Mouse (Mus musculus): ENCODE results near the gene Defb20.
"Not testable (repeated sequence)": the region's sequence is repeated elsewhere in the genome, so short reads cannot be mapped to it uniquely, and the experiment has no call there.

Defb20 gene

DNA sequence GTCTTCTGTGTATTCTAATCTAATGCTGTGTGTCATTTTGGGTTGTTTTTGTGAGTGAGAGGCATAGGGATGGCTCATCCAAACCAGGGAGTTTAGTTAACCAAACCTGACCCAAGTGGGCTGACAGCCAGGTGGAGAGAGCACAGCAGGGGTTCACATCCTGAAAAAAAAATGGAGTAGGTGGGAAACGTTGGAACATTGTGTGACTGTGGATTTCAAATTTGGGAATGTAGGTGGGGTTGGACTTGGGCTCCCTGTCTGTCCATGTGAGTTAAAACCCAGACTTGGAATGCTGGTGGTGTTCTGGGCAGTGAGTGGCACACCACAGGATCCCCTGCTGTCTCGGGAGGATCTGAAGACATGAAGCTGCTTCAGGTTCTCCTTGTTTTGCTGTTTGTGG is at the start of gene Defb20:
TSS of gene Defb20 (plus strand) at position 301 of the 400 bp plus-strand sequence.
- DNase-seq (ENCODE audit: low read depth, low spot score) = no peak

- DNase-seq (ENCODE audit: low read depth, low spot score) = no peak
Observed at GRCm38 (mm10) chr2:152427493-152427892, 49.4 kb upstream of the Defb20 start.

DNA sequence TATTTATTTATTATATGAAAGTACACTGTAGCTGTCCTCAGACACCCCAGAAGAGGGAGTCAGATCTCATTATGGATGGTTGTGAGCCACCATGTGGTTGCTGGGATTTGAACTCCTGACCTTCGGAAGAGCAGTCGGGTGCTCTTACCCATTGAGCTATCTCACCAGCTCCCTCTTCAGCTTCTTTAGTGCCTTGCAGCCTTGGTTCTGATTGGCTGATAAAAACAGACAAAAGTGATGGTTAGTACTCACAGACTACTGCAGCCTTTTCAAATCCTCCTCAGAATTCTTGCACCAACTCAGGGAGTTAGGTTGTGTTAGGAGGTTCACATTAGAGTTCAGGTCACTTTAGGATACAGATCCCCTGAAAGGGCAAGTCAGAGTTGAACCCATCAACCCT is 48.4 kb upstream of the Defb20 start:
- not testable (repeated sequence) for DNase-seq (ENCODE audit: low read depth, low spot score)

DNA sequence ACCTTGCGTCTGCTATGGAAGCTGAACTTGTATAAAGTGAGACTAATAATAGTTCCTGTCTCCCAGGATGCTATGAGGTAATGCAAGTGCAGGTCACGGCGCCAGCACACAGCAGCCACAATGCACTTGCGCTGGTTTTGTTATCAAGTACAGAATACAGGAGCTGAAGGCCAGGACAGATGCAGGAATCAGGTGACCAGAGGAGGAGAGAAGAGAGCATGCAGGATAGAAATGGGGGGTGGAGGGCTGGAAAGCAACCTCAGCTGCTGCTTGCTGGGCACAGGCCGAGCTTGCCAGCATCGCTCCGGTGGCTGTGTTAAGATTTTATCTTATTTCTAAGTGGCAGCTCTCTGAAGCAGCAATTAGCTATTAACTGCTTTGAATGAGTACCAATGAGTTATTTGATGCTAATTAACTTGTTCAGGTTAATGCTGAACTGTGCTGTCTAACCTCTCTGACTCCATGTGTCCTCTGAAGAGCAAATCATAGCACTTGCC is 40.4 kb upstream of the Defb20 start:
- no peak for DNase-seq (ENCODE audit: low read depth, low spot score)

GRCm38 (mm10) chr2:152436983-152437860 is 39.6 kb upstream of the Defb20 start:
- DNase-seq (ENCODE audit: low read depth, low spot score) = peak; percentile 76

DNA sequence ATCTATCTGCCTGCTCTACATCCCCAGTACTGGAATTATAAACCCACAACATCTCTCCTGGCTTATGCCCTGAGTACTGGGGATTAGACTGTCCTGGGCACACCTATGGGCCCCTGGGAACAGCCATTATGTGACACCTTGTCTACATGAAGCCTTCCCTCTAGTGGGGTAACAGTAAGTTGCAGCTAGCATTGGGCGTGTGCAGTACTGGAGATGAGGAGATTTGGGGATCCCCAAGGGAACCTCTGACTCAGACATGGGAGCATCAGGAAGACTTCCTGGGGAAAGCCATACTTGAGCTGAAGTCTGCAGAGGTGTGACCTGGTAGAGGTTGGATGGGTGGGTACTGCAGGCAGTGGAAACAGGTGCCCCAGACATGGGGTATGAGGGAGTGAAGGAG is 37.9 kb upstream of the Defb20 start:
- peak; percentile 58 for DNase-seq (ENCODE audit: low read depth, low spot score)

DNA sequence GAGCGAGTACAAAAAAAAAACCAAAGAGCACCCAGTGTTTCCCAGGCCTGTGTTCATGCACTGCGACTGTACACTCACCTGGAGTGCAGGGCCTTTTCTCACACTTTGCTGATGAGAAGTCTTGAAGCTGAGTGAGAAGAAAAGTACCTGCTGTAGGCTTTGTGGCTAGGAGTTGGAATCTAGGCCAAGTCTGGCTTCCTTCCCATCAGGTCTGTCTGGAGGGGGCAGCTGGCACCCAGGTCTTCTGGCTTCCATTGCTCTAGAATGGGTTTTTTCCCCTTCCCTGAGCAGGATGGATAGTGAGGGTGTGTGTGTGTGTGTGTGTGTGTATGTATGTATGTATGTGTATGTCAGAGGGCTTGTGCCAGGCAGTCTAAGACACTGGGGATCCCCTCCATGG is 37.0 kb upstream of the Defb20 start:
- no peak for DNase-seq (ENCODE audit: low read depth, low spot score)

GRCm38 (mm10) chr2:152442322-152442721 is 34.5 kb upstream of the Defb20 start:
- no peak for DNase-seq (ENCODE audit: low read depth, low spot score)

DNA sequence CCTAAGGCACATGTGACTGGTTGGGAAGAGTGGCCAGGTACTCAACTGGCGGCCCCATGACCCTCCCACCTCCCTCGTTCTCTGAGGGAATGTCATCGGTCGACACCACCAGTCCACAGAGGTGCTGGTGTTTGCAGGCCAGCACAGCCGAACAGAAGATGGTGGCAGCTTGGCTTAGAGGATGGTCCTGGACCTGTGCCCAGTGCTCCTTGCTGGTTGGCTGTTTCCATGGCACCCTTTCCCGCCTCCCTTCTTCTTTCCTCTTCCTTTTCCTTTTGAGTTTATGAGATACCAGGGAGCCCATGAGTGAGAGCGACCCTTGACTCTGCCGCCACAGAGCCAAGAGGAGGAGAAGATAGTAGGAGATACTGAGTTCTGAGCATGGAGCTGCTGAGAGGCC is 33.6 kb upstream of the Defb20 start:
- DNase-seq (ENCODE audit: low read depth, low spot score) = no peak

GRCm38 (mm10) chr2:152446642-152447041 is 30.2 kb upstream of the Defb20 start:
- no peak for DNase-seq (ENCODE audit: low read depth, low spot score)

GRCm38 (mm10) chr2:152447461-152447860 is 29.4 kb upstream of the Defb20 start:
- no peak for DNase-seq (ENCODE audit: low read depth, low spot score)

DNA sequence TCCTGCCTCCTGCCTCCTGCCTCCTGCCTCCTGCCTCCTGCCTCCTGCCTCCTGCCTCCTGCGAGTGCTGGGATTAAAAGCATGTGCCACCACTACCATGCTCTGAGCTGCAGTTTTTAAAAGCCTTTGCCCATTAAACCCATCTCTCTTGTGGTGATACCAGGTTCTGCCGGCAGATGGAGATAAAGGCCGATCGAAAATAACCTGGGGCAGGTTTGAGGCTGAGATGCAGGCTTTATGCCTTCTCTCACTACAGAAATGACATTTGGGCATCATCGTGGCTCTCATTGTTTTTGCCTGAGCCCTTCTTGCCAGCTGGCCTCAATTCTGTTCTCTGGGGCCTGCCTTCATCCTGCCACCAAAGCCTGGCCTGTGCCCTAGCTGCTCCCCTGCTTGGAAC is 26.6 kb upstream of the Defb20 start:
- DNase-seq (ENCODE audit: low read depth, low spot score) = peak; percentile 82

DNA sequence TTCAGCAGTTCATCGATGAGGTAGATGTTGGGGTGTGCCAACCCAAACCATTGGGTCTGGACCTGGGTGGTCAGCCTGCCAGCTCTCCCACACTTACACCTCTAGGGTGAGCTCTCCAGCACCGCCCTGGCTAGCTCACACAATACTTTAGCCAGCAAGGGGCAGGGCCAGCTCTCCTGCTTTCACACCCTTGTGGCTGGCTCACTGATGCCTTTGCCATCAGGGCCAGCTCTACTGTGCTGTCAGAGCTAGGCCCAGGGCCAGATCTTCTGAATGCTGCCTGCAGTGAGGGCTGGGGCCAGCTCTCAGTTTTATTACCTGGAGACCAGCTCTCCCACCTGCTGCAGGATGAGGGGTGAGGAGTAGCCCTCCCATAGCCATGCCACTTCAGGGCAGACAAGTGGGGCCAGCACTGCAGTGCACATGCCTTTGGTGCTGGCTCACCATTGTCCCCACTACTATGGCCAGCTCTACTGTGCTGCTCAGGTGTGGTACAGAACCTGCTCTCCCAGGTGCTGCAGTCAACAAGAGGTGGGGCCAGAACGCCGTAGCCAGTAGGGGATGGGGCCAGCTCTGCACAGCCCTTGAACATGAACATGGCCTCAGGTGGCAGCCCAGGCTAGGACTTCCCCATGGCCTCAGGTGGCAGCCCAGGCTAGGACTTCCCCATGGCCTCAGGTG is 24.6 kb upstream of the Defb20 start:
- no peak for DNase-seq (ENCODE audit: low read depth, low spot score)

DNA sequence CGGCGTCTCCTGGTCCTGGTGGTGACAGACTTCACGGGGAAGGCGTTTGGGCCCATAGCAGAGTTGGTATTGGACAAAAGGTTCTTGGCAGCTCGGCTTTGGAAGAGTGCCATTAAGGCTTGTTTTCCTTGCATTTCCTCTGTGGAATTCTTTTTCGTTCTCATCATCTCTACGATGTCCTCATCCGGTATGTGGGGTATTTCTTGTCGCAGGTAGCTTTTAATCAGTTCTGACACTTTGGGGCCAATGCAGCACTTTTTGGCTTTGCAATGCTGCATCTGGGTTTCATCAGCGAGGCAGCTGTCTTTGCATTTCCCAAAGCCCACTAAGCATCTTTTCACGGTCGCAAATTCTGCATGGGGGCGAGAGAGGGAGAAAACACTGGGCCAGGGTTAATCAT is 17.6 kb upstream of the Defb20 start:
- DNase-seq (ENCODE audit: low read depth, low spot score) = no peak

GRCm38 (mm10) chr2:152464570-152465150 is 12.2 kb upstream of the Defb20 start, which contains the start of gene Defb23:
Gene Defb23 (minus strand): TSS chr2:152464620.
- DNase-seq (ENCODE audit: low read depth, low spot score) = no peak

GRCm38 (mm10) chr2:152470973-152471372 is 5.9 kb upstream of the Defb20 start:
- DNase-seq (ENCODE audit: low read depth, low spot score) = peak; percentile 84

DNA sequence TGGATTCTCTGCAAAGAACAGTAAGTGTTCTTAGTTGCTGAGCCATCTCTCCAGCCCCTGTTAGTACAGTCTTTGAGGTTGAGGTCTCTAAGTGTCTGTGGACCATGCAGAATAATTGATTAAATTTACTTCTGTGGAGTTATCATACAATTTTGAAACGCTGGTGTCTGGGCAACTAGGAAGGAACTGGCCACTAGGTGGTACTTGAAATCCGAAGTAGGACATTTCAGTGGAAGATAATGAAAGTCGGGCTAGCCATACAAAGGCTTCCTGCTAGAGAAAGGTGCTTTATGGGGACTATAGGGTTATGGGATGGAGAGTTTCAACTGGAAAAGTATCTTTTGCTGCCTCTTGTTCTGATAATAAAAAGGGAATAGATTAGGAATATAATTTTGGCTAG is 4.4 kb upstream of the Defb20 start:
- DNase-seq (ENCODE audit: low read depth, low spot score) = peak; percentile 29

- peak; percentile 88 for DNase-seq (ENCODE audit: low read depth, low spot score)
Observed at GRCm38 (mm10) chr2:152480881-152481280, 4.0 kb downstream of the Defb20 start.

DNA sequence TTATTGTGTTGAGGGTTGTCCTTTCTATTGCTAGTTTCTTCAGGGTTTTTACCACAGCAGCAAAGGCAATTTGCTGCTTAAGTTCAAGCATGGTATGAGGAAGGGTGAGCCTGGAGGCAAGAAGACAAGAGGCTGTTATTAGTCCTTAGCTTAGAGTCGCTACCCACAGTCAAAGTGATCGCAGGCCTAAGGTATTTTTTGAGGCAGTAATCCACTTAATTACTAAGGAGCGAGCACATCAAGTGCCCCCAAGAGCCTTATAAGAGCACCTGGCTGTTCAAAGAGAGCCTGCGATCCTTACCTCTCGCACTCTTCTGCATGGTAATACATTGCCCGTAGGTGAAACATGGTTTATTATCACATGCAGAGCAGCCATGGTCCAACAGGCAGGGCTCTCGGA is 4.9 kb downstream of the Defb20 start:
- no peak for DNase-seq (ENCODE audit: low read depth, low spot score)

DNA sequence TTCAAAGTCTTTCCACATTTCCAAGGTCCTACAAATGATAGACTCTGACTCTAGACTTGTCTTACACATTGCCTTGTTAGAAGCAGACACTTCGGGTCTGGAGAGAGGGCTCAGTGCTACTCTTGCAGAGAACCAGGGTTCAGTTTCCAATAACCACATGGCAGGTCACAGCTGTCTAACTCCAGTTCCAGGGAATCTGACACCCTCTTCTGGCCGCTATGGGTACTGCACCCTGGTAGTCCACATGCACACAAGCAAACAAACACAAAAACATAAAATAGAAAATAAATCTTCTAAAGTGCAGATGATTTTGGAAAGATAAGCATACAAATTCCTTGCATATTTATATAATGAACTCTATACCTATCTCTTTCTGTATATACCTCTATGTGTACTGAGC is 10.2 kb downstream of the Defb20 start:
- peak; percentile 19 for DNase-seq (ENCODE audit: low read depth, low spot score)

GRCm38 (mm10) chr2:152490038-152490437 is 13.2 kb downstream of the Defb20 start, which contains the start of gene Defb22:
Gene Defb22 (minus strand): TSS chr2:152490138.
- DNase-seq (ENCODE audit: low read depth, low spot score) = no peak

- peak; percentile 13 for DNase-seq (ENCODE audit: low read depth, low spot score)
Observed at GRCm38 (mm10) chr2:152493151-152493550, 16.3 kb downstream of the Defb20 start.
